Mouse (Mus musculus): ENCODE measurements around the gene Stx1b. TPM values are rescaled to one million over a fixed set of nuclear protein-coding genes. Genes with fewer than 3 reads are reported as not detected.

The Stx1b gene
- total RNA-seq, 2 experiments from 2014 or later = 336 to 351 TPM

- TF ChIP-seq CTCF (conservative IDR thresholded peaks at IDR 0.05) = no peak
Observed at GRCm38 (mm10) chr7:127770039-127770905, 54.1 kb downstream of the Stx1b start.

GRCm38 (mm10) chr7:127769651-127770038 is 54.7 kb downstream of the Stx1b start, which contains the start of gene Orai3:
Gene Orai3, plus strand, starts transcription at chr7:127769815.
- H3K27ac ChIP-seq = peak within 1 kb of the TSS; percentile 93
- 0 out of 2 replicates have a peak, but pooled peaks have one; percentile 5 for TF ChIP-seq CTCF (conservative IDR thresholded peaks at IDR 0.05)
- peak within 1 kb of the TSS; percentile 92 for H3K4me3 ChIP-seq
- DNase-seq (ENCODE audit: low spot score in 2 of 2) = peak; percentile 80 to 86

More at GRCm38 (mm10) chr7:127770039-127770905, 54.1 kb downstream of the Stx1b start:
- H3K27ac ChIP-seq = peak overlapping the region; percentile 93
- DNase-seq (ENCODE audit: low spot score in 2 of 2) = no peak
- H3K4me3 ChIP-seq = peak overlapping the region; percentile 92

GRCm38 (mm10) chr7:127768997-127769593 is 55.3 kb downstream of the Stx1b start:
- no peak for TF ChIP-seq CTCF (conservative IDR thresholded peaks at IDR 0.05)
- peak; percentile 95 to 99 for DNase-seq (ENCODE audit: low spot score in 2 of 2)
- peak overlapping the region; percentile 93 for H3K27ac ChIP-seq

GRCm38 (mm10) chr7:127768346-127768996 is 55.9 kb downstream of the Stx1b start:
- H3K27ac ChIP-seq = peak overlapping the region; percentile 88
- DNase-seq (ENCODE audit: low spot score in 2 of 2) = no peak
- H3K4me3 ChIP-seq = peak overlapping the region; percentile 32; the same call in 1 of the 2 replicates
- TF ChIP-seq CTCF (conservative IDR thresholded peaks at IDR 0.05) = peak; percentile 41

More at GRCm38 (mm10) chr7:127768997-127769593, 55.3 kb downstream of the Stx1b start:
- H3K4me3 ChIP-seq = peak overlapping the region; percentile 92

GRCm38 (mm10) chr7:127767671-127768345 is 56.5 kb downstream of the Stx1b start:
- no peak for TF ChIP-seq CTCF (conservative IDR thresholded peaks at IDR 0.05)
- peak overlapping the region; percentile 88; the same call in 1 of the 2 replicates for H3K27ac ChIP-seq
- DNase-seq (ENCODE audit: low spot score in 2 of 2) = no peak
- no peak overlapping the region for H3K4me3 ChIP-seq

- Histone ChIP-seq H3K27ac (no peak overlapping the region), H3K4me3 (no peak overlapping the region)
- DNase-seq (ENCODE audit: low spot score in 2 of 2) = no peak
- no peak for TF ChIP-seq CTCF (conservative IDR thresholded peaks at IDR 0.05)
Observed at GRCm38 (mm10) chr7:127766851-127767609, 57.3 kb downstream of the Stx1b start.

GRCm38 (mm10) chr7:127765756-127766155 is 58.6 kb downstream of the Stx1b start:
- TF ChIP-seq CTCF (conservative IDR thresholded peaks at IDR 0.05) = no peak
- DNase-seq (ENCODE audit: low spot score in 2 of 2) = no peak
- Histone ChIP-seq H3K4me3 (no peak overlapping the region), H3K27ac (no peak overlapping the region)

- no peak for DNase-seq (ENCODE audit: low spot score in 2 of 2)
- no peak for TF ChIP-seq CTCF (conservative IDR thresholded peaks at IDR 0.05)
Observed at GRCm38 (mm10) chr7:127763642-127764041, 60.7 kb downstream of the Stx1b start.

GRCm38 (mm10) chr7:127761026-127761425 is 63.3 kb downstream of the Stx1b start:
- peak; percentile 94 for TF ChIP-seq CTCF (conservative IDR thresholded peaks at IDR 0.05)
- no peak for DNase-seq (ENCODE audit: low spot score in 2 of 2)
- no peak overlapping the region for H3K27ac ChIP-seq
- no peak overlapping the region for H3K4me3 ChIP-seq

More at GRCm38 (mm10) chr7:127763642-127764041, 60.7 kb downstream of the Stx1b start:
- Histone ChIP-seq H3K4me3 (no peak overlapping the region), H3K27ac (no peak overlapping the region)

GRCm38 (mm10) chr7:127760478-127760877 is 63.9 kb downstream of the Stx1b start:
- no peak for TF ChIP-seq CTCF (conservative IDR thresholded peaks at IDR 0.05)
- no peak overlapping the region for H3K4me3 ChIP-seq
- no peak overlapping the region for H3K27ac ChIP-seq
- no peak for DNase-seq (ENCODE audit: low spot score in 2 of 2)

- 0 out of 2 replicates have a peak overlapping the region, but pooled peaks have one; percentile 28 for H3K27ac ChIP-seq
- TF ChIP-seq CTCF (conservative IDR thresholded peaks at IDR 0.05) = no peak
- no peak overlapping the region for H3K4me3 ChIP-seq
- no peak for DNase-seq (ENCODE audit: low spot score in 2 of 2)
Observed at GRCm38 (mm10) chr7:127759716-127760115, 64.6 kb downstream of the Stx1b start.

Other genes with a start within 250 kb of the Stx1b start
- 10 to 100 TPM; 11.5 to 12.9 TPM for gene Ccdc189, start 236.0 kb downstream of the Stx1b start, total RNA-seq (2021)
- gene Rnf40, start 235.8 kb downstream of the Stx1b start, total RNA-seq (2021) = 10 to 100 TPM; 69.5 to 72.8 TPM
- 10 to 100 TPM; 21.8 to 22.5 TPM for gene Zfp629, start 208.8 kb downstream of the Stx1b start, total RNA-seq (2021)
- 10 to 100 TPM; 20.1 to 26.6 TPM for gene Bcl7c, start 115.6 kb downstream of the Stx1b start, total RNA-seq (2021)
- 1 to 10 TPM; 1.9 to 3.1 TPM for gene Ctf1, start 111.8 kb downstream of the Stx1b start, total RNA-seq (2021)
- gene Ctf2, start 92.4 kb downstream of the Stx1b start, total RNA-seq (2021) = not detected
- 10 to 100 TPM; 53.8 to 59.7 TPM for gene Fbxl19, start 80.0 kb downstream of the Stx1b start, total RNA-seq (2021)
- gene Orai3, start 54.7 kb downstream of the Stx1b start, total RNA-seq (2021) = 10 to 100 TPM; 30.1 to 31.5 TPM
- 10 to 100 TPM; 44.5 to 49.4 TPM for gene Setd1a, start 47.9 kb downstream of the Stx1b start, total RNA-seq (2021)
- gene Gm49388, start 38.9 kb downstream of the Stx1b start, total RNA-seq (2021) = 1 to 10 TPM; 1.4 to 3.3 TPM
- 1 to 10 TPM; 7.0 to 8.8 TPM for gene Hsd3b7, start 23.9 kb downstream of the Stx1b start, total RNA-seq (2021)
- 10 to 100 TPM; 60.2 to 64.6 TPM for gene Stx4a, start 255 bp downstream of the Stx1b start, total RNA-seq (2021)
- 10 to 100 TPM; 33.3 to 35.8 TPM for gene Zfp646, start 51.7 kb upstream of the Stx1b start, total RNA-seq (2021)
- gene Zfp668, start 52.3 kb upstream of the Stx1b start, total RNA-seq (2021) = 10 to 100 TPM; 24.3 to 25.7 TPM
- gene Prss53, start 66.4 kb upstream of the Stx1b start, total RNA-seq (2021) = 1 to 10 TPM; 2.8 to 3.1 TPM
- gene Gm21974, start 70.9 kb upstream of the Stx1b start, total RNA-seq (2021) = not detected
- 10 to 100 TPM; 26.3 to 26.6 TPM for gene Vkorc1, start 71.1 kb upstream of the Stx1b start, total RNA-seq (2021)
- 10 to 100 TPM; 36.9 to 41.7 TPM for gene Bckdk, start 79.5 kb upstream of the Stx1b start, total RNA-seq (2021)
- gene Kat8, start 88.0 kb upstream of the Stx1b start, total RNA-seq (2021) = 10 to 100 TPM; 31.7 to 34.3 TPM
- under 1 TPM; 0.20 to 0.66 TPM for gene Prss8, start 105.6 kb upstream of the Stx1b start, total RNA-seq (2021)
- gene Prss36, start 122.2 kb upstream of the Stx1b start, total RNA-seq (2021) = 10 to 100 TPM in 1 of 2 experiments, 1 to 10 TPM in 1; 9.7 to 10.6 TPM
- gene Fus, start 142.9 kb upstream of the Stx1b start, total RNA-seq (2021) = 100 to 1,000 TPM; 345 to 392 TPM
- gene Pycard, start 169.3 kb upstream of the Stx1b start, total RNA-seq (2021) = 1 to 10 TPM; 1.9 to 3.0 TPM
- gene Trim72, start 179.4 kb upstream of the Stx1b start, total RNA-seq (2021) = 1 to 10 TPM in 1 of 2 experiments, under 1 TPM in 1; 0.77 to 1.0 TPM
- 10 to 100 TPM; 10.1 to 10.6 TPM for gene Itgam, start 238.1 kb upstream of the Stx1b start, total RNA-seq (2021)
- gene Gm49368, start 238.1 kb upstream of the Stx1b start, total RNA-seq (2021) = not detected